Mouse (Mus musculus) activated CD4-positive, CD25-positive, alpha-beta regulatory T cell, adult 4 months (primary cell): ENCODE measurements around the gene Slc51a. TPM values are rescaled to one million over a fixed set of nuclear protein-coding genes. Genes with fewer than 3 reads are reported as not detected.

ENCODE experiments used
- ATAC-seq: one replicate; pipeline ENCODE4 v1.8.0; 2017
- polyA plus RNA-seq, 2 experiments: library from polyadenylated mRNA; unstranded; fragments of 100-300 nt; shearing (Covaris generic); gene quantifications; one replicate each; pipeline ENCODE4 v1.2.1; 2017

Slc51a gene
- polyA plus RNA-seq, 2 experiments from 2014 or later = not detected

DNA sequence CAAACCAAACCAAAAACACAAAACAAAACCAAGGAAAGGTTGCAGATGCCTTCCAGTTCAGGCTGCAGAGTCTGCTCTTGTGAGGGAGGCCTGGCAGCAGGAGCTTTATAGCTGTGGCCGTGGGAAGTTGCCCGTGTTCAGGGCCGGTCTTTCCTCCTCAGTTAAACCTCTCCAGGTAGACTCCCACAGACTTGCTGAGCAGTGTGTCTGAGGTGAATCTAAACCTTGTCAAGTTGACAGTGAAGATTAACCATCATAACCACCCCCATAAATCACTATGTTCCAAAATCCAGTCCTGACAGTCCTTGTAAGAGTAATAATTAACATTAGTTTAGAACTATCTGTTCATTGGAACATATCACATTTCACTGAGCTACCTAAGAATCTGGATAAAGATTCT, 60.2 kb downstream of the Slc51a start:
- no peak for ATAC-seq

Other genes with a start within 250 kb of the Slc51a start
- gene Fbxo45, start 240.7 kb downstream of the Slc51a start, polyA plus RNA-seq = 1 to 10 TPM; 3.5 to 4.2 TPM
- 10 to 100 TPM; 12.5 to 16.2 TPM for gene Wdr53, start 240.7 kb downstream of the Slc51a start, polyA plus RNA-seq
- gene Smco1, start 216.4 kb downstream of the Slc51a start, polyA plus RNA-seq = not detected
- gene Rnf168, start 210.4 kb downstream of the Slc51a start, polyA plus RNA-seq = 10 to 100 TPM; 10.1 to 12.7 TPM
- gene Ubxn7, start 155.6 kb downstream of the Slc51a start, polyA plus RNA-seq = 10 to 100 TPM; 14.2 to 16.1 TPM
- not detected for gene Tm4sf19, start 87.4 kb downstream of the Slc51a start, polyA plus RNA-seq
- 1 to 10 TPM; 2.5 to 4.4 TPM for gene Tctex1d2, start 68.2 kb downstream of the Slc51a start, polyA plus RNA-seq
- 1 to 10 TPM; 6.0 to 6.9 TPM for gene Pcyt1a, start 57.0 kb downstream of the Slc51a start, polyA plus RNA-seq
- gene Zdhhc19, start 8.4 kb upstream of the Slc51a start, polyA plus RNA-seq = not detected
- 10 to 100 TPM; 19.2 to 22.1 TPM for gene Tfrc, start 121.0 kb upstream of the Slc51a start, polyA plus RNA-seq
- 10 to 100 TPM in 1 of 2 experiments, 1 to 10 TPM in 1; 5.6 to 10.3 TPM for gene Tnk2, start 156.0 kb upstream of the Slc51a start, polyA plus RNA-seq
- not detected for gene Muc4, start 248.0 kb upstream of the Slc51a start, polyA plus RNA-seq